Mouse (Mus musculus) liver, embryonic 15.5 days (tissue): ENCODE data around the gene Amotl2. TPM values are rescaled to one million over a fixed set of nuclear protein-coding genes. Genes with fewer than 3 reads are reported as not detected.

Experiments used
- ATAC-seq: fragments of 200-750 bp; cut with Nextera tagmentation; 2 replicates; pipeline ENCODE4 v1.8.0; 2017; ENCODE audit warnings: moderate number of reproducible peaks, mild to moderate bottlenecking, moderate library complexity; ENCODE audit not compliant: insufficient read depth
- H3K27ac ChIP-seq: fragments of 300-500 bp; sonication (generic); replicated peaks from 2 replicates; pipeline ENCODE4 v1.5.1; 2015; ENCODE audit warnings: mild to moderate bottlenecking, inconsistent platforms
- H3K27me3 ChIP-seq: fragments of 300-500 bp; sonication (generic); 2 replicates; pipeline ENCODE4 v1.6.1; 2015; ENCODE audit warnings: mild to moderate bottlenecking, inconsistent platforms
- H3K36me3 ChIP-seq: fragments of 300-500 bp; sonication (generic); replicated peaks from 2 replicates; pipeline ENCODE4 v1.6.1; 2015; ENCODE audit warnings: moderate library complexity, mild to moderate bottlenecking, inconsistent platforms
- H3K4me1 ChIP-seq: fragments of 300-500 bp; sonication (generic); replicated peaks from 2 replicates; pipeline ENCODE4 v1.6.1; 2015; ENCODE audit warnings: inconsistent platforms
- H3K4me2 ChIP-seq: fragments of 300-500 bp; sonication (generic); 2 replicates; pipeline ENCODE4 v1.6.1; 2015; ENCODE audit warnings: moderate library complexity, mild to moderate bottlenecking, inconsistent platforms
- H3K4me3 ChIP-seq: fragments of 300-500 bp; sonication (generic); replicated peaks from 2 replicates; pipeline ENCODE4 v1.5.1; 2015; ENCODE audit warnings: mild to moderate bottlenecking, inconsistent platforms
- H3K9ac ChIP-seq: fragments of 300-500 bp; sonication (generic); 2 replicates; pipeline ENCODE4 v1.6.1; 2015; ENCODE audit warnings: moderate library complexity, mild to moderate bottlenecking, inconsistent platforms
- H3K9me3 ChIP-seq: fragments of 300-500 bp; sonication (generic); replicated peaks from 2 replicates; pipeline ENCODE4 v1.6.1; 2016; ENCODE audit warnings: inconsistent platforms
- WGBS: fragments of 180-500 bp; shearing (Covaris S2); methylation state at CpG from one replicate; pipeline ENCODE4 v1.1.7; 2015; ENCODE audit warnings: mixed read lengths; ENCODE audit not compliant: insufficient replicate concordance; 5-methylcytosine and 5-hydroxymethylcytosine counted together
- polyA plus RNA-seq: library from polyadenylated mRNA; unstranded; fragments of >200 nt; fragmentation: Nextera tagmentation; extraction: Ambion mirVana; gene quantifications from 2 replicates; pipeline ENCODE4 v1.2.1, GENCODE M21; 2015

The Amotl2 gene
- polyA plus RNA-seq, 1 experiment from 2014 or later, result 5.4 TPM

DNA sequence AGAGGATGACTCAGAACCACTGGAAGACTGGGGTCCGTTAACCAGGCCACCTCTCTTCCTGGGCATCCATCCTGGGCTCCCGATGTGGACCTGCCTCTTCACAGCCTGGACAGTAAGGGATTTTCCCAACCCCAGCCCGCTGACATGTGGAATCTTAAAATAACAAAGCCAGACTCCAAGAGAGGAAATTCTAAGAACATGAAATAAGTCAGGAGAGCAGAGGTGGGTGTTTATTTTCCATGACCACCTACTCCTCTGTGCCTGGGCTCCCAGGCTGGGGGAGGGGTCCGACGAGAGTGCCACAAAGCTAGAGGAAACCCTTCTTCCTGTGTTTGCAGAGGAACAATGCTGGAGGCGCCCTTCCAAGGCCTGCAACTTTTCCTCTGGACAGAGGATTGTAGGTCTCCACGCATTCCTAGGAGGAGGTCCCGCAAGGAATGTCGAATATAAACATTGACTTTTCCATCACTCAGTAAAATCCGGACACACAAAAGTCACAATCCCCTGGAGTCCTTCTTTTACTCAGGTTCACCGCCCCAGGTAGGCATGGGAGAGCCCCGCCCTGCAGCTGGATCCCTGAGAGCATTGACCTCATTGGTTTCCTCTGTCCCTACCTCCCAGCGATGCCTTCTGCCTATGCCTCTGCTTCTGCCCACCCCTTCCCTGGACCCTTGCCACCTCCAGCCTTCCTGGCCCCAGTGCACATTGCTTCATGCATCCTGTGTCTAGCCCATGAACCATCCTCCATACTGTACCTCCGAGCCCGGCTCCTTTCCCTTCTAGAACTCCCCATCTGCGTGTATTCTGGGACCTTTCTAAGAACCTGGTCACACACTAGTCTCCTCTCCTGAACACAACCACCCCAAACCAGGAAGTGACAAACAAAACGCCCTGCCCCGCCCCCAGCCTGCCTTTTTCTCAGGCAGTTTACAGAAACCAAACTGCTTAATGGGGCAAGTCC lies 61.4 kb downstream of the Amotl2 start:
- Histone ChIP-seq H3K27ac (0 out of 2 replicates have a peak overlapping the region, but pooled peaks have one; percentile 9), H3K9ac (no peak overlapping the region), H3K9me3 (no peaks in the 10 kb centered on the region), H3K36me3 (no peaks in the 10 kb centered on the region), H3K4me2 (no peak overlapping the region), H3K4me1 (peaks cover 18% of the 10 kb centered on the region), H3K27me3 (no peaks in the 10 kb centered on the region), H3K4me3 (no peak overlapping the region)
- ATAC-seq, result no peak
- WGBS, result 19% methylated on average over 18 of the region's 18 CpGs

DNA sequence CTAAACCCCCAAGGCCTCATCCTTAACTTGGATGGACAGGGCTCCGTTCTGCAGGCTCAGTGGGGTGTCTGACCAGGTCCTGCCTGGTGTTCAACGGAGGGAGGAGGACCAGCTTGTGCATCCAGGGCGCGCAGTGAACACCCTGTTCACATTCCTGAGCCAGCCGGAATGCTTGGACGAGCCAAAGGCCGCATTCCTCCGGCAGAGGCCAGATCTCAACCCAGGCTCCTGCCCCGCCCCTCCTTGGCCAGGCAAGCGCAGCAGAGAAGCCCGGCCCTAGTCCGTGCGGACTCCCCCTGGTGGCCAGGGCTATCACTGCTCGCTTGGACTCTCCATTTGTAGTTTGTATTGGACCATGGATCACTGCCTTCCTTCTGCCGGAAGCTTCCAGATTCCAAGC lies 63.0 kb downstream of the Amotl2 start:
- 0 out of 2 replicates have a peak overlapping the region, but pooled peaks have one; percentile 19 for H3K27ac ChIP-seq
- WGBS, result 9% methylated on average over 15 of the region's 15 CpGs
- no peak overlapping the region for H3K9ac ChIP-seq
- H3K27me3 ChIP-seq, result no peaks in the 10 kb centered on the region; the same call in 1 of the 2 replicates
- no peaks in the 10 kb centered on the region for H3K36me3 ChIP-seq
- H3K4me1 ChIP-seq, result peaks cover 18% of the 10 kb centered on the region
- peak; percentile 79 for ATAC-seq
- H3K4me3 ChIP-seq, result no peak overlapping the region
- peak overlapping the region; percentile 30 for H3K4me2 ChIP-seq
- no peaks in the 10 kb centered on the region for H3K9me3 ChIP-seq

Other genes with a start within 250 kb of the Amotl2 start
- 0.05 and 0.20 TPM in 2 replicates for gene Ky, start 210.9 kb upstream of the Amotl2 start, polyA plus RNA-seq
- gene Anapc13, start 90.4 kb upstream of the Amotl2 start, polyA plus RNA-seq, result 72.5 and 91.9 TPM in 2 replicates
- 17.4 TPM in 2 replicates for gene Cep63, start 90.1 kb upstream of the Amotl2 start, polyA plus RNA-seq
- gene Ryk, start 118.2 kb downstream of the Amotl2 start, polyA plus RNA-seq, result 3.8 and 4.9 TPM in 2 replicates